Mouse (Mus musculus): Measurements from ENCODE around the gene Kcne1l. TPM values are rescaled to one million over a fixed set of nuclear protein-coding genes. Genes with fewer than 3 reads are reported as not detected.

Gene Kcne1l
- polyA plus RNA-seq, 1 experiment: 0.52 TPM

- TF ChIP-seq CTCF (IDR thresholded peaks at IDR 0.05; ENCODE audit: low read depth, low read length) (no peak), POLR2A (IDR thresholded peaks at IDR 0.05; ENCODE audit: insufficient read depth, low read length) (no peak), EP300 (IDR thresholded peaks at IDR 0.05; ENCODE audit: insufficient read depth, low read depth, low read length) (no peak)
- H3K4me3 ChIP-seq (ENCODE audit: low read depth, low read length): no peak overlapping the region
- H3K27ac ChIP-seq (ENCODE audit: insufficient read depth, low read length): no peak overlapping the region
- no peaks in the 10 kb centered on the region for H3K4me1 ChIP-seq (ENCODE audit: control insufficient read depth, insufficient read depth, low read length)
- H3K36me3 ChIP-seq (ENCODE audit: control insufficient read depth, insufficient read depth, low read length, poor library complexity, severe bottlenecking): no peaks in the 10 kb centered on the region
- H3K27me3 ChIP-seq (ENCODE audit: control insufficient read depth, insufficient read depth, low read length, poor library complexity, severe bottlenecking): no peaks in the 10 kb centered on the region
- H3K9ac ChIP-seq (ENCODE audit: low read depth, poor library complexity, severe bottlenecking): no peak overlapping the region
- no peaks in the 10 kb centered on the region for H3K9me3 ChIP-seq (replicated peaks; ENCODE audit: control insufficient read depth, insufficient read depth, low read length, poor library complexity, severe bottlenecking)
Measured at GRCm38 (mm10) chrX:142276573-142276972, 29.5 kb downstream of the Kcne1l start.

- no peak overlapping the region for H3K4me3 ChIP-seq (ENCODE audit: low read depth, low read length)
- H3K4me1 ChIP-seq (ENCODE audit: control insufficient read depth, insufficient read depth, low read length): no peaks in the 10 kb centered on the region
- H3K9ac ChIP-seq (ENCODE audit: low read depth, poor library complexity, severe bottlenecking): no peak overlapping the region
- H3K27me3 ChIP-seq (ENCODE audit: control insufficient read depth, insufficient read depth, low read length, poor library complexity, severe bottlenecking): no peaks in the 10 kb centered on the region
- H3K27ac ChIP-seq (ENCODE audit: insufficient read depth, low read length): no peak overlapping the region
- TF ChIP-seq CTCF (IDR thresholded peaks at IDR 0.05; ENCODE audit: low read depth, low read length) (no peak), POLR2A (IDR thresholded peaks at IDR 0.05; ENCODE audit: insufficient read depth, low read length) (no peak), EP300 (IDR thresholded peaks at IDR 0.05; ENCODE audit: insufficient read depth, low read depth, low read length) (no peak)
- no peaks in the 10 kb centered on the region for H3K36me3 ChIP-seq (ENCODE audit: control insufficient read depth, insufficient read depth, low read length, poor library complexity, severe bottlenecking)
- H3K9me3 ChIP-seq (replicated peaks; ENCODE audit: control insufficient read depth, insufficient read depth, low read length, poor library complexity, severe bottlenecking): no peaks in the 10 kb centered on the region
Measured at GRCm38 (mm10) chrX:142276031-142276430, 30.1 kb downstream of the Kcne1l start.

Other genes with a start within 250 kb of the Kcne1l start
- gene Gucy2f, start 109.4 kb downstream of the Kcne1l start, polyA plus RNA-seq (2011; ENCODE audit: insufficient read depth, insufficient read length, low read depth, missing spikeins): not detected in 2 replicates
- gene Nxt2, start 79.5 kb downstream of the Kcne1l start, polyA plus RNA-seq (2011; ENCODE audit: insufficient read depth, insufficient read length, low read depth, missing spikeins): 12.8 and 13.2 TPM in 2 replicates
- 46.5 and 47.9 TPM in 2 replicates for gene Acsl4, start 84.2 kb upstream of the Kcne1l start, polyA plus RNA-seq (2011; ENCODE audit: insufficient read depth, insufficient read length, low read depth, missing spikeins)

Data from ES-Bruce4 (cell line).